Mouse (Mus musculus) small intestine, adult 10 weeks (tissue): ENCODE measurements around the gene Zfp146. TPM values are rescaled to one million over a fixed set of nuclear protein-coding genes. Genes with fewer than 3 reads are reported as not detected.

ENCODE experiments used
- polyA plus RNA-seq: library from polyadenylated mRNA; stranded (reverse); fragments of 350-450 nt; fragmentation: Illumina TruSeq; extraction: RNeasy Lipid Tissue Mini Kit (QIAGEN cat#74804); gene quantifications from one replicate; pipeline ENCODE4 v1.2.3, GENCODE M21; 2014; ENCODE audit warnings: low replicate concordance

Gene Zfp146
- polyA plus RNA-seq = 20.8 TPM

GRCm38 (mm10) chr7:30169583-30170282 is at the start of gene Zfp146:
Zfp146 (minus strand) TSS chr7:30169750.

GRCm38 (mm10) chr7:30198481-30198971 is 29.0 kb upstream of the Zfp146 start, which contains the start of gene Capns1:
Capns1 (minus strand) TSS chr7:30198811.

GRCm38 (mm10) chr7:30183879-30184289 is 14.3 kb upstream of the Zfp146 start, which contains the start of gene Cox7a1:
Cox7a1 (plus strand) TSS chr7:30184144.

GRCm38 (mm10) chr7:30121308-30122187 is 48.0 kb downstream of the Zfp146 start, which contains the start of gene Zfp382:
Zfp382 (plus strand) TSS chr7:30121942.

Other genes with a start within 250 kb of the Zfp146 start
- 2.9 TPM for gene Zfp74, start 215.7 kb downstream of the Zfp146 start, polyA plus RNA-seq
- gene Zfp568, start 185.8 kb downstream of the Zfp146 start, polyA plus RNA-seq = 4.6 TPM
- gene Zfp14, start 118.4 kb downstream of the Zfp146 start, polyA plus RNA-seq = 2.1 TPM
- 2.3 TPM for gene Zfp82, start 96.8 kb downstream of the Zfp146 start, polyA plus RNA-seq
- gene Gm26920, start 79.3 kb downstream of the Zfp146 start, polyA plus RNA-seq = not detected
- 1.6 TPM for gene Zfp566, start 79.2 kb downstream of the Zfp146 start, polyA plus RNA-seq
- gene Zfp260, start 75.0 kb downstream of the Zfp146 start, polyA plus RNA-seq = 98.7 TPM
- 0.37 TPM for gene Zfp382, start 47.8 kb downstream of the Zfp146 start, polyA plus RNA-seq
- gene Cox7a1, start 14.4 kb upstream of the Zfp146 start, polyA plus RNA-seq = 4.2 TPM
- 24.3 TPM for gene Capns1, start 29.1 kb upstream of the Zfp146 start, polyA plus RNA-seq
- not detected for gene Polr2i, start 62.2 kb upstream of the Zfp146 start, polyA plus RNA-seq
- 3.2 TPM for gene Tbcb, start 62.5 kb upstream of the Zfp146 start, polyA plus RNA-seq
- not detected for gene Ovol3, start 66.0 kb upstream of the Zfp146 start, polyA plus RNA-seq
- not detected for gene Thap8, start 110.3 kb upstream of the Zfp146 start, polyA plus RNA-seq
- gene Wdr62, start 110.7 kb upstream of the Zfp146 start, polyA plus RNA-seq = not detected
- 1.2 TPM for gene Clip3, start 122.0 kb upstream of the Zfp146 start, polyA plus RNA-seq
- 2.9 TPM for gene Alkbh6, start 139.0 kb upstream of the Zfp146 start, polyA plus RNA-seq
- gene Syne4, start 145.1 kb upstream of the Zfp146 start, polyA plus RNA-seq = 1.6 TPM
- 0.71 TPM for gene E130208F15Rik, start 152.0 kb upstream of the Zfp146 start, polyA plus RNA-seq
- gene Sdhaf1, start 154.1 kb upstream of the Zfp146 start, polyA plus RNA-seq = 1.3 TPM
- gene Lrfn3, start 193.0 kb upstream of the Zfp146 start, polyA plus RNA-seq = 0.41 TPM
- gene Tyrobp, start 244.0 kb upstream of the Zfp146 start, polyA plus RNA-seq = 2.8 TPM